Mouse (Mus musculus) megakaryocyte, embryonic 14.5 days (primary cell): ENCODE data around the gene Spcs2.

ENCODE experiments used
- FLI1 ChIP-seq: IDR thresholded peaks from 2 replicates; pipeline ENCODE4 v1.6.1; 2012; ENCODE audit warnings: low read length, inconsistent platforms, mixed read lengths
- GATA1 ChIP-seq: IDR thresholded peaks from 3 replicates; pipeline ENCODE4 v1.6.1; 2012; ENCODE audit warnings: mixed read lengths, low read length, inconsistent platforms, borderline replicate concordance

DNA sequence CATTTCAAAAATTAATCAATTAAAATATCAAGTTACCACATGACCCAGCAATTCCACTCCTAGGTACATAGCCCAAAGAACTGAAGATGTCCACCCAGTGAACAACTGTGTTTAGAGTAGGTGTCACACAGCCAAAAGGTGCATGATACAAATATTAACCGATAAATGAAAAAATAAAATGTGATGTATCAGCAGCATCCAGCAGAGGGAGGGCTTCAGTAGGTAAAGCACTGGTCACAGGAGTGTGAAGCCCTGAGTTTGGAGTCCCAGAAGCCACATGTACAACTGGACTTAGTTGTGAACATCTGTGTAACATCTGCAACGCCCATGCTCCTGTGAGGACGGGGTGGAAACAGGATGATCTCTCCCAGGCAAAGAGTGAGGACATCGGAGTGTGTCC lies 9.0 kb downstream of the Spcs2 start:
- TF ChIP-seq GATA1 (no peak), FLI1 (no peak)
